Mouse (Mus musculus): ENCODE data around the gene Dusp3.
A peak's percentile ranks its signal among the peaks of the same experiment; 100 is the strongest.

Gene Dusp3

GRCm38 (mm10) chr11:101936421-101936820, 50.4 kb downstream of the Dusp3 start:
- DNase-seq (ENCODE audit: low read depth, low spot score), result no peak

- no peak for DNase-seq (ENCODE audit: low read depth, low spot score)
Observed at GRCm38 (mm10) chr11:101935743-101936142, 51.1 kb downstream of the Dusp3 start.

GRCm38 (mm10) chr11:101931978-101932377, 54.8 kb downstream of the Dusp3 start:
- no peak for DNase-seq (ENCODE audit: low read depth, low spot score)

GRCm38 (mm10) chr11:101928030-101928762, 58.6 kb downstream of the Dusp3 start:
- DNase-seq (ENCODE audit: low read depth, low spot score), result no peak

- DNase-seq (ENCODE audit: low read depth, low spot score), result no peak
Observed at GRCm38 (mm10) chr11:101926951-101927589, 59.7 kb downstream of the Dusp3 start.

- DNase-seq (ENCODE audit: low read depth, low spot score), result no peak
Observed at GRCm38 (mm10) chr11:101925636-101926035, 61.2 kb downstream of the Dusp3 start.

GRCm38 (mm10) chr11:101924441-101924976, 62.3 kb downstream of the Dusp3 start:
- no peak for DNase-seq (ENCODE audit: low read depth, low spot score)

GRCm38 (mm10) chr11:101923988-101924387, 62.8 kb downstream of the Dusp3 start:
- no peak for DNase-seq (ENCODE audit: low read depth, low spot score)

- DNase-seq (ENCODE audit: low read depth, low spot score), result peak; percentile 76
Observed at GRCm38 (mm10) chr11:101921361-101921952, 65.4 kb downstream of the Dusp3 start.

Data from skeletal muscle tissue, adult 2 months (tissue).